Mouse (Mus musculus): Measurements from ENCODE around the gene Pknox2. TPM values are rescaled to one million over a fixed set of nuclear protein-coding genes. Genes with fewer than 3 reads are reported as not detected.

The Pknox2 gene
- polyA plus RNA-seq, 1 experiment from 2014 or later = 11.2 TPM

GRCm38 (mm10) chr9:37066732-37067472, 80.3 kb downstream of the Pknox2 start:
- WGBS = 80% methylated on average over 8 of the region's 8 CpGs
- Histone ChIP-seq H3K4me1 (no peaks in the 10 kb centered on the region), H3K27ac (no peak overlapping the region), H3K9me3 (replicated peaks) (no peaks in the 10 kb centered on the region), H3K4me3 (replicated peaks) (no peak overlapping the region), H3K9ac (no peak overlapping the region), H3K4me2 (no peak overlapping the region), H3K36me3 (no peaks in the 10 kb centered on the region), H3K27me3 (no peaks in the 10 kb centered on the region)
- ATAC-seq (replicated peaks; ENCODE audit: low FRiP score) = no peak

GRCm38 (mm10) chr9:37061627-37062026, 85.6 kb downstream of the Pknox2 start:
- Histone ChIP-seq H3K4me3 (replicated peaks) (no peak overlapping the region), H3K36me3 (no peaks in the 10 kb centered on the region), H3K27ac (no peak overlapping the region), H3K9ac (no peak overlapping the region), H3K27me3 (no peaks in the 10 kb centered on the region), H3K4me2 (no peak overlapping the region), H3K4me1 (peaks cover 13% of the 10 kb centered on the region), H3K9me3 (replicated peaks) (no peaks in the 10 kb centered on the region)
- WGBS = 51% methylated on average over 2 of the region's 2 CpGs
- no peak for ATAC-seq (replicated peaks; ENCODE audit: low FRiP score)

- no peak overlapping the region for H3K9ac ChIP-seq
- H3K36me3 ChIP-seq = no peaks in the 10 kb centered on the region
- peak overlapping the region; percentile 84 for H3K27ac ChIP-seq
- H3K4me1 ChIP-seq = peaks cover 45% of the 10 kb centered on the region
- ATAC-seq (replicated peaks; ENCODE audit: low FRiP score) = peak; percentile 30; the same call in 1 of the 2 replicates
- peak overlapping the region; percentile 44; the same call in 1 of the 2 replicates for H3K4me2 ChIP-seq
- 26% methylated on average over 5 of the region's 5 CpGs for WGBS
- no peaks in the 10 kb centered on the region for H3K27me3 ChIP-seq
- H3K9me3 ChIP-seq (replicated peaks) = no peaks in the 10 kb centered on the region
- no peak overlapping the region for H3K4me3 ChIP-seq (replicated peaks)
These were observed 92.5 kb downstream of the Pknox2 start for GRCm38 (mm10) chr9:37054703-37055102.

GRCm38 (mm10) chr9:37053601-37054512, 93.3 kb downstream of the Pknox2 start:
- peaks cover 43% of the 10 kb centered on the region for H3K4me1 ChIP-seq
- no peaks in the 10 kb centered on the region for H3K36me3 ChIP-seq
- ATAC-seq (replicated peaks; ENCODE audit: low FRiP score) = peak; percentile 89
- H3K4me2 ChIP-seq = peak overlapping the region; percentile 44
- H3K9me3 ChIP-seq (replicated peaks) = no peaks in the 10 kb centered on the region
- H3K27ac ChIP-seq = peak overlapping the region; percentile 84
- no peak overlapping the region; the same call in 1 of the 2 replicates for H3K9ac ChIP-seq
- H3K4me3 ChIP-seq (replicated peaks) = 0 out of 2 replicates have a peak overlapping the region, but pooled peaks have one; percentile 2
- WGBS = 15% methylated on average over 21 of the region's 21 CpGs
- no peaks in the 10 kb centered on the region for H3K27me3 ChIP-seq

GRCm38 (mm10) chr9:37053041-37053440, 94.2 kb downstream of the Pknox2 start:
- Histone ChIP-seq H3K9ac (no peak overlapping the region), H3K4me2 (peak overlapping the region; percentile 12; the same call in 1 of the 2 replicates)
- ATAC-seq (replicated peaks; ENCODE audit: low FRiP score) = no peak

GRCm38 (mm10) chr9:37051669-37052068, 95.5 kb downstream of the Pknox2 start:
- 94% methylated on average over 4 of the region's 4 CpGs for WGBS
- Histone ChIP-seq H3K9ac (no peak overlapping the region), H3K4me2 (no peak overlapping the region), H3K27me3 (no peaks in the 10 kb centered on the region), H3K4me3 (replicated peaks) (no peak overlapping the region), H3K27ac (no peak overlapping the region), H3K9me3 (replicated peaks) (no peaks in the 10 kb centered on the region), H3K36me3 (no peaks in the 10 kb centered on the region), H3K4me1 (peaks cover 32% of the 10 kb centered on the region)
- ATAC-seq (replicated peaks; ENCODE audit: low FRiP score) = no peak

More at GRCm38 (mm10) chr9:37053041-37053440, 94.2 kb downstream of the Pknox2 start:
- Histone ChIP-seq H3K4me1 (peaks cover 36% of the 10 kb centered on the region), H3K9me3 (replicated peaks) (no peaks in the 10 kb centered on the region), H3K36me3 (no peaks in the 10 kb centered on the region), H3K4me3 (replicated peaks) (no peak overlapping the region), H3K27ac (peak overlapping the region; percentile 84), H3K27me3 (no peaks in the 10 kb centered on the region)
- WGBS = 21% methylated on average over 6 of the region's 6 CpGs

- H3K4me1 ChIP-seq = peaks cover 1% of the 10 kb centered on the region
- 59% methylated on average over 5 of the region's 5 CpGs for WGBS
These were observed 99.7 kb downstream of the Pknox2 start for GRCm38 (mm10) chr9:37047490-37047889.

GRCm38 (mm10) chr9:37045875-37046274, 101.3 kb downstream of the Pknox2 start:
- Histone ChIP-seq H3K27me3 (no peaks in the 10 kb centered on the region), H3K4me1 (no peaks in the 10 kb centered on the region), H3K9me3 (replicated peaks) (no peaks in the 10 kb centered on the region), H3K27ac (no peak overlapping the region), H3K4me3 (replicated peaks) (no peak overlapping the region), H3K9ac (no peak overlapping the region), H3K36me3 (no peaks in the 10 kb centered on the region), H3K4me2 (no peak overlapping the region)
- no peak for ATAC-seq (replicated peaks; ENCODE audit: low FRiP score)
- 85% methylated on average over 1 of the region's 1 CpGs for WGBS

More at GRCm38 (mm10) chr9:37047490-37047889, 99.7 kb downstream of the Pknox2 start:
- H3K9ac ChIP-seq = no peak overlapping the region
- no peak overlapping the region for H3K4me2 ChIP-seq
- H3K27me3 ChIP-seq = no peaks in the 10 kb centered on the region
- ATAC-seq (replicated peaks; ENCODE audit: low FRiP score) = no peak
- H3K4me3 ChIP-seq (replicated peaks) = no peak overlapping the region
- H3K9me3 ChIP-seq (replicated peaks) = no peaks in the 10 kb centered on the region
- no peaks in the 10 kb centered on the region for H3K36me3 ChIP-seq
- H3K27ac ChIP-seq = 0 out of 2 replicates have a peak overlapping the region, but pooled peaks have one; percentile 18

GRCm38 (mm10) chr9:37044165-37044564, 103.0 kb downstream of the Pknox2 start:
- no peaks in the 10 kb centered on the region for H3K36me3 ChIP-seq
- no peak overlapping the region for H3K4me3 ChIP-seq (replicated peaks)
- ATAC-seq (replicated peaks; ENCODE audit: low FRiP score) = no peak
- H3K9me3 ChIP-seq (replicated peaks) = no peaks in the 10 kb centered on the region
- no peak overlapping the region for H3K27ac ChIP-seq
- no peak overlapping the region for H3K9ac ChIP-seq
- 92% methylated on average over 1 of the region's 1 CpGs for WGBS
- no peaks in the 10 kb centered on the region for H3K4me1 ChIP-seq
- H3K4me2 ChIP-seq = no peak overlapping the region
- no peaks in the 10 kb centered on the region for H3K27me3 ChIP-seq

GRCm38 (mm10) chr9:37038859-37039258, 108.3 kb downstream of the Pknox2 start:
- Histone ChIP-seq H3K36me3 (no peaks in the 10 kb centered on the region), H3K9ac (no peak overlapping the region), H3K4me2 (no peak overlapping the region), H3K4me3 (replicated peaks) (no peak overlapping the region), H3K27me3 (no peaks in the 10 kb centered on the region), H3K4me1 (peaks cover 21% of the 10 kb centered on the region), H3K27ac (no peak overlapping the region), H3K9me3 (replicated peaks) (no peaks in the 10 kb centered on the region)
- no peak for ATAC-seq (replicated peaks; ENCODE audit: low FRiP score)
- 93% methylated on average over 3 of the region's 3 CpGs for WGBS

GRCm38 (mm10) chr9:37038445-37038844, 108.8 kb downstream of the Pknox2 start:
- H3K9ac ChIP-seq = no peak overlapping the region
- no peaks in the 10 kb centered on the region for H3K9me3 ChIP-seq (replicated peaks)
- no peak overlapping the region for H3K4me2 ChIP-seq
- H3K36me3 ChIP-seq = no peaks in the 10 kb centered on the region
- 60% methylated on average over 7 of the region's 7 CpGs for whole genome bisulfite sequencing
- no peak for ATAC-seq (replicated peaks; ENCODE audit: low FRiP score)
- H3K4me1 ChIP-seq = peaks cover 21% of the 10 kb centered on the region
- no peak overlapping the region for H3K4me3 ChIP-seq (replicated peaks)
- H3K27ac ChIP-seq = no peak overlapping the region
- H3K27me3 ChIP-seq = no peaks in the 10 kb centered on the region

GRCm38 (mm10) chr9:37037405-37037804, 109.8 kb downstream of the Pknox2 start:
- peaks cover 21% of the 10 kb centered on the region for H3K4me1 ChIP-seq
- H3K36me3 ChIP-seq = no peaks in the 10 kb centered on the region
- H3K9ac ChIP-seq = no peak overlapping the region
- 42% methylated on average over 12 of the region's 12 CpGs for WGBS
- no peak overlapping the region for H3K4me3 ChIP-seq (replicated peaks)
- H3K9me3 ChIP-seq (replicated peaks) = no peaks in the 10 kb centered on the region
- ATAC-seq (replicated peaks; ENCODE audit: low FRiP score) = no peak
- no peak overlapping the region for H3K27ac ChIP-seq
- no peaks in the 10 kb centered on the region for H3K27me3 ChIP-seq
- no peak overlapping the region for H3K4me2 ChIP-seq

Data from kidney, embryonic 15.5 days (tissue).